Mouse (Mus musculus) myocyte (in vitro differentiated cells): ENCODE measurements at regions not wholly inside any gene's neighbourhood (a gene's known extent, or its start where the extent isn't known, plus 50 kb on each side); places are given as distances from the start of the nearest gene placed in this dataset.

ENCODE experiments used
- H3K27me3 ChIP-seq: one replicate; pipeline ENCODE4 v1.6.1; 2011; ENCODE audit not compliant: control insufficient read depth, insufficient read depth, insufficient read length
- H3K36me3 ChIP-seq: one replicate; pipeline ENCODE4 v1.6.1; 2011; ENCODE audit not compliant: control insufficient read depth, insufficient read depth
- H3K4me2 ChIP-seq: one replicate; pipeline ENCODE4 v1.6.1; 2011; ENCODE audit warnings: low read depth, control low read depth
- H3K4me3 ChIP-seq: one replicate; pipeline ENCODE4 v1.5.1; 2011; ENCODE audit warnings: mild to moderate bottlenecking, control low read depth, moderate library complexity
- H3K79me2 ChIP-seq: one replicate; pipeline ENCODE4 v1.6.1; 2011; ENCODE audit not compliant: control insufficient read depth, insufficient read depth
- H3ac ChIP-seq: one replicate; pipeline ENCODE4 v1.6.1; 2011; ENCODE audit not compliant: control insufficient read depth, insufficient read length
- CEBPB ChIP-seq: IDR thresholded peaks from 2 replicates; pipeline ENCODE4 v1.6.1; 2011; ENCODE audit warnings: mild to moderate bottlenecking, moderate library complexity; ENCODE audit not compliant: poor library complexity, insufficient read depth, severe bottlenecking
- E2F4 ChIP-seq: IDR thresholded peaks from one replicate; pipeline ENCODE4 v1.6.1; 2011; ENCODE audit warnings: mild to moderate bottlenecking, control low read depth, moderate library complexity; ENCODE audit not compliant: insufficient read depth
- MAX ChIP-seq: IDR thresholded peaks from one replicate; pipeline ENCODE4 v1.6.1; 2011; ENCODE audit warnings: low read depth, mild to moderate bottlenecking, control low read depth
- MYOD1 ChIP-seq, 3 experiments: IDR thresholded peaks; one replicate each; pipeline ENCODE4 v1.6.1; 2011; ENCODE audit warnings: control low read depth in 2 of 3, low read depth in 2 of 3, mild to moderate bottlenecking in 2 of 3, moderate library complexity in 1 of 3; ENCODE audit not compliant: insufficient read length in 2 of 3, control insufficient read depth in 1 of 3
- MYOG ChIP-seq, 3 experiments: IDR thresholded peaks; one replicate each; pipeline ENCODE4 v1.6.1; 2011; ENCODE audit warnings: control low read depth in 2 of 3, low read depth in 2 of 3, mild to moderate bottlenecking in 2 of 3; ENCODE audit not compliant: insufficient read length in 2 of 3, control insufficient read depth in 1 of 3, insufficient read depth in 1 of 3
- POLR2A ChIP-seq: IDR thresholded peaks from one replicate; pipeline ENCODE4 v1.6.1; 2011; ENCODE audit warnings: low read depth, mild to moderate bottlenecking, control low read depth, moderate library complexity; ENCODE audit not compliant: insufficient read length
- POLR2AphosphoS2 ChIP-seq: IDR thresholded peaks from one replicate; pipeline ENCODE4 v1.6.1; 2011; ENCODE audit warnings: low read depth, control low read depth; ENCODE audit not compliant: insufficient read length
- REST ChIP-seq: IDR thresholded peaks from one replicate; pipeline ENCODE4 v1.6.1; 2011; ENCODE audit warnings: mild to moderate bottlenecking, control low read depth, moderate library complexity; ENCODE audit not compliant: insufficient read depth, insufficient read length
- SRF ChIP-seq: IDR thresholded peaks from one replicate; pipeline ENCODE4 v1.6.1; 2011; ENCODE audit warnings: low read depth; ENCODE audit not compliant: control insufficient read depth, insufficient read length
- TCF12 ChIP-seq: IDR thresholded peaks from one replicate; pipeline ENCODE4 v1.6.1; 2011; ENCODE audit warnings: mild to moderate bottlenecking, control low read depth; ENCODE audit not compliant: poor library complexity, insufficient read depth, severe bottlenecking
- TCF3 ChIP-seq: IDR thresholded peaks from one replicate; pipeline ENCODE4 v1.6.1; 2011; ENCODE audit warnings: low read depth, control low read depth; ENCODE audit not compliant: insufficient read length
- USF1 ChIP-seq: IDR thresholded peaks from one replicate; pipeline ENCODE4 v1.6.1; 2011; ENCODE audit warnings: low read depth, mild to moderate bottlenecking, control low read depth, moderate library complexity

GRCm38 (mm10) chr2:74076774-74077173 is 165.6 kb upstream of the Atp5g3 start:
- TF ChIP-seq MAX (no peak), MYOD1 (IDR thresholded peaks at IDR 0.05; ENCODE audit: control insufficient read depth in 1 of 3, insufficient read length in 2 of 3, low read depth in 2 of 3) (no peak), TCF12 (no peak), CEBPB (no peak), E2F4 (no peak), REST (no peak), USF1 (no peak), POLR2A (no peak), MYOG (IDR thresholded peaks at IDR 0.05; ENCODE audit: control insufficient read depth in 1 of 3, insufficient read depth in 1 of 3, insufficient read length in 2 of 3, low read depth in 2 of 3) (no peak), TCF3 (no peak), POLR2AphosphoS2 (no peak), SRF (no peak)
- Histone ChIP-seq H3K36me3 (no peaks in the 10 kb centered on the region), H3ac (no peak overlapping the region), H3K4me3 (no peak overlapping the region), H3K27me3 (peaks cover 24% of the 10 kb centered on the region), H3K79me2 (no peaks in the 10 kb centered on the region), H3K4me2 (no peak overlapping the region)

GRCm38 (mm10) chr2:74075566-74075965 is 164.4 kb upstream of the Atp5g3 start:
- Histone ChIP-seq H3K27me3 (peaks cover 35% of the 10 kb centered on the region), H3K4me3 (no peak overlapping the region), H3ac (no peak overlapping the region), H3K79me2 (no peaks in the 10 kb centered on the region), H3K36me3 (no peaks in the 10 kb centered on the region), H3K4me2 (no peak overlapping the region)
- TF ChIP-seq POLR2A: no peak
- no peak for TF ChIP-seq TCF3
- TF ChIP-seq MYOG (IDR thresholded peaks at IDR 0.05; ENCODE audit: control insufficient read depth in 1 of 3, insufficient read depth in 1 of 3, insufficient read length in 2 of 3, low read depth in 2 of 3): no peak
- no peak for TF ChIP-seq E2F4
- no peak for TF ChIP-seq SRF
- TF ChIP-seq CEBPB: no peak
- no peak for TF ChIP-seq USF1
- TF ChIP-seq MAX: no peak
- TF ChIP-seq POLR2AphosphoS2: no peak
- TF ChIP-seq MYOD1 (IDR thresholded peaks at IDR 0.05; ENCODE audit: control insufficient read depth in 1 of 3, insufficient read length in 2 of 3, low read depth in 2 of 3): no peak
- TF ChIP-seq TCF12: no peak
- TF ChIP-seq REST: no peak

GRCm38 (mm10) chr2:74073396-74073795 is 162.3 kb upstream of the Atp5g3 start:
- Histone ChIP-seq H3K27me3 (peaks cover 37% of the 10 kb centered on the region), H3ac (no peak overlapping the region), H3K4me3 (no peak overlapping the region), H3K79me2 (no peaks in the 10 kb centered on the region), H3K36me3 (no peaks in the 10 kb centered on the region), H3K4me2 (no peak overlapping the region)
- no peak for TF ChIP-seq MYOG (IDR thresholded peaks at IDR 0.05; ENCODE audit: control insufficient read depth in 1 of 3, insufficient read depth in 1 of 3, insufficient read length in 2 of 3, low read depth in 2 of 3)
- no peak for TF ChIP-seq POLR2AphosphoS2
- no peak for TF ChIP-seq MYOD1 (IDR thresholded peaks at IDR 0.05; ENCODE audit: control insufficient read depth in 1 of 3, insufficient read length in 2 of 3, low read depth in 2 of 3)
- TF ChIP-seq TCF3: no peak
- TF ChIP-seq E2F4: no peak

GRCm38 (mm10) chr2:74066652-74067051 is 155.5 kb upstream of the Atp5g3 start:
- H3K36me3 ChIP-seq: no peaks in the 10 kb centered on the region
- peaks cover 35% of the 10 kb centered on the region for H3K27me3 ChIP-seq
- no peak overlapping the region for H3K4me3 ChIP-seq
- H3K4me2 ChIP-seq: no peak overlapping the region
- no peaks in the 10 kb centered on the region for H3K79me2 ChIP-seq
- TF ChIP-seq USF1: no peak
- TF ChIP-seq TCF3: no peak
- no peak for TF ChIP-seq E2F4
- TF ChIP-seq MYOD1 (IDR thresholded peaks at IDR 0.05; ENCODE audit: control insufficient read depth in 1 of 3, insufficient read length in 2 of 3, low read depth in 2 of 3): no peak
- no peak overlapping the region for H3ac ChIP-seq

- H3K79me2 ChIP-seq: no peaks in the 10 kb centered on the region
- H3K4me2 ChIP-seq: no peak overlapping the region
- TF ChIP-seq E2F4 (no peak), TCF3 (no peak), MYOG (IDR thresholded peaks at IDR 0.05; ENCODE audit: control insufficient read depth in 1 of 3, insufficient read depth in 1 of 3, insufficient read length in 2 of 3, low read depth in 2 of 3) (no peak), TCF12 (no peak), MYOD1 (IDR thresholded peaks at IDR 0.05; ENCODE audit: control insufficient read depth in 1 of 3, insufficient read length in 2 of 3, low read depth in 2 of 3) (no peak), POLR2A (no peak), POLR2AphosphoS2 (no peak)
- H3K36me3 ChIP-seq: no peaks in the 10 kb centered on the region
- H3ac ChIP-seq: no peak overlapping the region
- H3K4me3 ChIP-seq: no peak overlapping the region
- peaks cover 25% of the 10 kb centered on the region for H3K27me3 ChIP-seq
Measured at GRCm38 (mm10) chr2:74064369-74064768, 153.2 kb upstream of the Atp5g3 start.
